Mouse (Mus musculus) erythroblast, embryonic 14.5 days (primary cell): ENCODE results near the gene Acot3.
"Not testable (repeated sequence)": the region's sequence is repeated elsewhere in the genome, so short reads cannot be mapped to it uniquely, and the experiment has no call there.

Experiments used
- GATA1 ChIP-seq: IDR thresholded peaks from 2 replicates; pipeline ENCODE4 v1.6.1; 2012; ENCODE audit warnings: low read length, inconsistent platforms, mixed read lengths
- TAL1 ChIP-seq: IDR thresholded peaks from 3 replicates; pipeline ENCODE4 v1.6.1; 2012; ENCODE audit warnings: low read length, inconsistent platforms, mixed read lengths

GRCm38 (mm10) chr12:84033302-84033701 lies 18.6 kb upstream of the Acot3 start:
- TF ChIP-seq GATA1, TAL1: not testable (repeated sequence)
